Mouse (Mus musculus) olfactory bulb, adult 2 months (tissue): ENCODE results near the gene Ccnk. TPM values are rescaled to one million over a fixed set of nuclear protein-coding genes. Genes with fewer than 3 reads are reported as not detected.

ENCODE experiments used
- H3K27ac ChIP-seq: fragments of 200-500 bp; 2 replicates; pipeline ENCODE4 v1.5.1; 2012; ENCODE audit warnings: low read depth, low read length; ENCODE audit not compliant: insufficient read depth
- H3K4me1 ChIP-seq: fragments of 200-500 bp; 2 replicates; pipeline ENCODE4 v1.6.1; 2012; ENCODE audit warnings: low read length; ENCODE audit not compliant: control insufficient read depth, insufficient read depth
- H3K4me3 ChIP-seq: fragments of 200-500 bp; 2 replicates; pipeline ENCODE4 v1.5.1; 2012; ENCODE audit warnings: mild to moderate bottlenecking, low read depth, low read length, moderate library complexity; ENCODE audit not compliant: insufficient read depth
- CTCF ChIP-seq: fragments of 200-500 bp; IDR thresholded peaks from 2 replicates; pipeline ENCODE4 v1.5.1; 2012; ENCODE audit warnings: low read depth, mild to moderate bottlenecking, low read length, moderate library complexity; ENCODE audit not compliant: insufficient read depth
- POLR2A ChIP-seq: fragments of 200-500 bp; IDR thresholded peaks from 2 replicates; pipeline ENCODE4 v1.6.1; 2012; ENCODE audit warnings: mild to moderate bottlenecking, low read depth, low read length, moderate library complexity; ENCODE audit not compliant: insufficient read depth
- WGBS: fragments of 180-500 bp; shearing (Covaris S2); methylation state at CpG from one replicate; pipeline ENCODE4 v1.1.7; 2018; 5-methylcytosine and 5-hydroxymethylcytosine counted together
- polyA plus RNA-seq: library from polyadenylated mRNA; stranded (reverse); fragments of >200 nt; gene quantifications from 2 replicates; pipeline ENCODE4 v1.2.4, GENCODE M21; 2012; ENCODE audit warnings: low replicate concordance; ENCODE audit not compliant: missing spikeins, insufficient read depth, insufficient read length

The Ccnk gene
- polyA plus RNA-seq, 1 experiment: not detected

DNA sequence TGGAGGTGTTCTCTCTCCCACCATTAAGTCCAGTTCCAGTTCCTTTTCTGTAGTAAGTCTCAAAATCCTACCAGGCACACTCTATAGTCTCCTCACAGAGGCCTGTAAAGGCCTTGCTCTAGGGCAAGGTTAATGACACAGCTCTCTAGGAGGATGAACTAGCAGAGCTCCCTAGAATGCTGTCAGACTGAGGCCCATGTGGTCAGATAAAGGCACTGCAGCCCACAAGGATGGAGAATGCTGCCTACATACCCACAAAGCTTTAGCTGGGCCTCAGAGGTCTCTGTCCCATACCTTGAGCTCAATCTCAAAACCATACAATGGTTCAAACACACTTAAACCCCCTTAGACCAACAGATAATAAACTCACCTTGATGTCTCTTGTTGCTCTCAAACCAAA, 19.5 kb upstream of the Ccnk start:
- Histone ChIP-seq H3K27ac (no peak overlapping the region), H3K4me1 (0 out of 2 replicates have a peak, but pooled peaks cover 3% of the 10 kb centered on the region), H3K4me3 (no peak overlapping the region)
- no peak for TF ChIP-seq POLR2A
- TF ChIP-seq CTCF: no peak

DNA sequence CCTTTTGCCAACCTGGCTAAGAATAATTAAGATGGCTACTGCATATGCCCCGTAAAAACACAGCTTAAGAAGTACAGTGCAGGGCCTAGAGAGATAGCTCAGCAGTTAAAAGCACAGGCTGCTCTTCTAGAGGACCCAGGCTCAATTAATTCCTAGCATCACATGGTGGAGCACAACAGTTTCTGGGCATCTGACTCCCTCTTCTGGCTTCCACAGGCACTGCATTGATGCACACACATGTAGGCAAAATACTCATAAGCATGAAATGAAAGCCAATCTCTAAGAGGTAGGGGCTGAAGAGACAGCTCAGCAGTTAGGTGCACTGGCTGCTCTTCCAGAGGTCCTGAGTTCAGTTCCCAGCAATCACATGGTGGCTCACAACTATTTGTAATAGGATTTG, 17.3 kb upstream of the Ccnk start:
- TF ChIP-seq CTCF (no peak), POLR2A (no peak)
- Histone ChIP-seq H3K27ac (no peak overlapping the region), H3K4me3 (no peak overlapping the region), H3K4me1 (0 out of 2 replicates have a peak, but pooled peaks cover 3% of the 10 kb centered on the region)
- WGBS: 86% methylated on average over 1 of the region's 1 CpGs

DNA sequence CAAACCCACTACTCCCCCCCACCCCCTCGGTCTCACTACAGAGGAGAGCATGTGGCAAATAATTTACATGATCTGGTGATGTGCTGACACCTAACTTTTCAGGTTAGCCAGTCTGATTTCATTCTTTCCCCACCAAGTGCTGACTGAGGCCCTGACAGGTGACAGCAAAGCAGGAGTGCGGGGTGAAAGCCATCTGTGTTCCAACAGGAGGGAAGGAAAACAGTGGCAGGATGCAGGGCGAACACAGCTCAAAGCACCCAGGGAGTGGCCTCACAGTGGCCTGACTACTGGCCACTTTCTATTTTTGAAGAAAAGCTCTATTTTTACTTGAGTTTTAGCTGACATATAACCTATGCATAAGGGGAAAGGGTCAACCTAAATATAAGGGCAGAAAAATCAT, 15.7 kb upstream of the Ccnk start:
- TF ChIP-seq POLR2A (no peak), CTCF (no peak)
- WGBS: 63% methylated on average over 3 of the region's 3 CpGs

DNA sequence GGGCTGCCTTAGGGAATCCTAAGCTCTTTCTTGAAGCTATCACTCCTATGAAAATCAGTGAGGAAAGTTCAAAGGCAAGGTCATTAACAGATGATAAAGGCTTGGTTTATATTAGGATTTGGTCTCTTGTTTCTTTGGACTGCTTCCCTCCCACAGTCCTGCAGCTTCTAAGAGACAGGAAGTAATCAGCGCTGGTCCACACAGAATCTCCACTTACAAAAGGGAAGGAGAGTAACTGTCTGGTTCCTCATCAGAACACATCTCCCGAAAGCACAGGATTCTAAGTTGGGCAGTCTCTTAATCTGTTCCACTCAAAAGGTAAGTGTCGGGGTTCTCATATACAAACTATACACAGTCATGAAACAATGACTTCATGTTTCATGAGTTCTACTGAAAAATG, 10.5 kb upstream of the Ccnk start:
- Histone ChIP-seq H3K4me1 (no peaks in the 10 kb centered on the region; the same call in 1 of the 2 replicates), H3K27ac (no peak overlapping the region), H3K4me3 (no peak overlapping the region)
- 69% methylated on average over 3 of the region's 3 CpGs for WGBS
- TF ChIP-seq POLR2A (no peak), CTCF (no peak)

More for the DNA sequence above, 15.7 kb upstream of the Ccnk start:
- Histone ChIP-seq H3K27ac (no peak overlapping the region), H3K4me1 (0 out of 2 replicates have a peak, but pooled peaks cover 1% of the 10 kb centered on the region), H3K4me3 (no peak overlapping the region)

DNA sequence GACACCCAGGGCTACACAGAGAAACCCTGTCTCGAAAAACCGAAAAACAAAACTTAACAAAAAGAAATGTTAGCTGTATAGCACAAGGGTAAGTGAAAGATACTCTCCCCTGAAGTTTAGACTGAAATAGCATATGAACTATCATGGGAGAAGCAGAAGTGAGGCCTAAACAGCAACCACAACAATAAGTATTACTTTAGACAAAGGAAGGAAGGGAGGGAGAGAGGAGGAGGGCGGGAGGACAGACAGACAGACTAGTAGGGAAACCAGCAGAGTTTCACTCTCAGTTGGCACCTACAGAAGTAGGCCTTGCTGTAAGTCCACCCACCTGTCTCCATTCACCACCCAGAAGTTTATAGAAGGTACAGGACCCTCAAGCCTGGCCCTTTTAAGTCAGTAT, 8.9 kb upstream of the Ccnk start:
- WGBS: 92% methylated on average over 3 of the region's 3 CpGs
- TF ChIP-seq CTCF: no peak
- no peak for TF ChIP-seq POLR2A

DNA sequence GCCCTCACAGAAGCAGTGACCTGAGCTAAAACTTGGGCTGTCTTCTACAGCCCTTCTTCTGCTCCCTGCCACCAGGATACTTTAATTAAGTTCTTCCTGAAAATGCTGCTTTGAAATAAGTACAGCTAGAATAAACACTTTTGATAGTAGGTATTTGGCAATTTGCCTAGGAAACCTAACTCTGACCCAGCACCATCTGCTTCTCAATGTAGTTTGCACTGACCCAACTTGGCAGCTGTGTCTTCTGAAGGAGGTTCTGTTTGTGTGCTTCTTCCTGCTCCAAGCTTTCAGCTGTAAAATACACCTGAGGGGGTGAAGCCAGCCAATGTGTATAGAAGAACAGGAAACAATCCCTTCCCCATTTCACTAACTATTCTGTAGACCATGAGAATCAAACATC, 8.0 kb upstream of the Ccnk start:
- no peak for TF ChIP-seq CTCF
- TF ChIP-seq POLR2A: no peak
- Histone ChIP-seq H3K4me1 (no peaks in the 10 kb centered on the region; the same call in 1 of the 2 replicates), H3K27ac (no peak overlapping the region)

More for the DNA sequence above, 8.9 kb upstream of the Ccnk start:
- Histone ChIP-seq H3K4me3 (no peak overlapping the region), H3K27ac (no peak overlapping the region), H3K4me1 (no peaks in the 10 kb centered on the region; the same call in 1 of the 2 replicates)

DNA sequence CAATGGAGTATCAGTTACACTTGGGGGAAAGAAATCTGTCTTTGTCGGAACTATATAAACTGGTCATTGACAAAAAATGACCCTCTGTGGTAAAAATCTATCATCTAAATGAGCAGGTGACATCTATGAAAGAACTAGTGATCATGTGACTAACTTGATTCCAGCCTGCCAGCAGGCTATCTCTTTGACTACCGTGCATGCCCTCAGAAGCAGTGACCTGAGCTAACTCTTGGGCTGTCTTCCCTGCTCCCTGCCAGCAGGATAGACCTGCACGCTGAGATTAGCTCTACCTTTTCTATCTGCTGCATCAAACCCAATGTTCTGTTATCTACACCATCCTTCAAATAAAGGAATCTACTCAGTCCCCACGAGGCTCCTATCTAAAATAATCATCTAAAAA, 6.7 kb upstream of the Ccnk start:
- whole genome bisulfite sequencing: 67% methylated on average over 4 of the region's 4 CpGs
- H3K4me3 ChIP-seq: no peak overlapping the region
- H3K27ac ChIP-seq: no peak overlapping the region
- no peaks in the 10 kb centered on the region; the same call in 1 of the 2 replicates for H3K4me1 ChIP-seq
- TF ChIP-seq POLR2A: no peak
- no peak for TF ChIP-seq CTCF

More for the DNA sequence above, 8.0 kb upstream of the Ccnk start:
- no peak overlapping the region for H3K4me3 ChIP-seq

DNA sequence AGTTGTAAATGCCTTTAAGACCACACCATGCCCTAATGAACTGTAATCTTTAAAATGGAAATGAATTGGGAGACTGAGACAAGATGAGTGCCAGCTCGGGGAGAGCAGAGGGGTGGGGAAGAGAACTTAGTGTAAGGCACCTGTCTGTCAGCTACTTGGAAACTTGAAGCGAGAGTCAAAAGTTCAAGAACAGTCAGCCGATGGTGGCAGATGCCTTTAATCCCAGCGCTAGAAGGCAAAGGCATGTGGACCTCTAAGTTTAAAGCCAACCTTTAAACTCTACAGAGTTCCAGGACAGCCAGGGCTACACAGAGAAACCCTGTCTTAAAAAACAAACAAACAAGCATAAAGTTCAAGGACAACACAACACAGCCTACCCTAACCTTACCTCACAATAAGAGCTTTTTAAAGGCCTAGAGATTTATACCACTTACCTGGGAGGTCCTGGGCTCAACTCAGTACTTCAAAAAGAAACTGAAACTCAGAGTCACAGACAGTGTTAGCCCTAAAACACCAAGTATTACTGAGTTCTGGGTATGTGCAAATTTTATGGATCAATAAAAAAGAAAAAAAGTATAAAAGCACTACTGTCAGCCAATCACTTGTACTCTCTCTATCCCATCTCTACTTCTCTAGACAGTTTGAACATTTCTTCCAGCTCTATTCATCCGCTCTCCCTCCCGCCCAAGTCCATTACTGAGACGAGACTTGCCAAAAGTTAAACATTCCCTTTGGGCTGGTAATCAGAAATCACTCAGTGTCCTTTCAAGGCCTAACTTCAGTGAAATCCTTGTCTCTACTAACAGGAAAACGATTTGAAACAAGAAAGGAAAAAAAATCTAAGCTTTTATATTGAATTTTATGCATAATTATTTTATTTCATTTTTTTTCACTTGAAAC, 4.5 kb upstream of the Ccnk start:
- WGBS: 66% methylated on average over 8 of the region's 8 CpGs
- H3K27ac ChIP-seq: no peak overlapping the region

DNA sequence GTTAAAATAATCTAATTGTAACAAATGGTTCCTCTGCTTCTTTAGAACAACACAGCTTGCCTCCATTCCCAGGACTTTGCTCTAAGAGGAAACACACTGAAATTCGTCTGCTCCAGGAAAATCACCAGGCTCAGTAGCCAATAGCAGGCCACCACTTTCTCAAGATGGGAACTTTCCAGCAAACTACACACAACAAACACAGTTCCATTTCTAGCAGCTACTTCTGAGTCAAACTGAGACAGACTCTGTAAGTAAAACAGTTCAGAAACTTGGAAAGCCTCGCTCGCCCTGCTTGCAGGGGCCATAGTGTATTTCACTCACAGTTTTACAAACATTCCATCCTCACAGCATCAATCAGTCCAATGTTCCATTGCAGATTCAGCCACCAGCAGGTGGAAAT, 3.0 kb upstream of the Ccnk start:
- H3K4me3 ChIP-seq: no peak overlapping the region
- TF ChIP-seq POLR2A (no peak), CTCF (no peak)
- no peaks in the 10 kb centered on the region for H3K4me1 ChIP-seq
- no peak overlapping the region for H3K27ac ChIP-seq
- 54% methylated on average over 3 of the region's 3 CpGs for WGBS

More for the DNA sequence above, 4.5 kb upstream of the Ccnk start:
- TF ChIP-seq POLR2A (no peak), CTCF (no peak)
- H3K4me3 ChIP-seq: no peak overlapping the region
- H3K4me1 ChIP-seq: no peaks in the 10 kb centered on the region
